Mouse (Mus musculus) embryo, embryonic 10 days (tissue): ENCODE measurements around the gene Mrps11.

Experiments used
- DNase-seq: peaks from one replicate; pipeline ENCODE4 v3.0.0-alpha.2; 2015; ENCODE audit warnings: low spot score

Mrps11 gene

DNA sequence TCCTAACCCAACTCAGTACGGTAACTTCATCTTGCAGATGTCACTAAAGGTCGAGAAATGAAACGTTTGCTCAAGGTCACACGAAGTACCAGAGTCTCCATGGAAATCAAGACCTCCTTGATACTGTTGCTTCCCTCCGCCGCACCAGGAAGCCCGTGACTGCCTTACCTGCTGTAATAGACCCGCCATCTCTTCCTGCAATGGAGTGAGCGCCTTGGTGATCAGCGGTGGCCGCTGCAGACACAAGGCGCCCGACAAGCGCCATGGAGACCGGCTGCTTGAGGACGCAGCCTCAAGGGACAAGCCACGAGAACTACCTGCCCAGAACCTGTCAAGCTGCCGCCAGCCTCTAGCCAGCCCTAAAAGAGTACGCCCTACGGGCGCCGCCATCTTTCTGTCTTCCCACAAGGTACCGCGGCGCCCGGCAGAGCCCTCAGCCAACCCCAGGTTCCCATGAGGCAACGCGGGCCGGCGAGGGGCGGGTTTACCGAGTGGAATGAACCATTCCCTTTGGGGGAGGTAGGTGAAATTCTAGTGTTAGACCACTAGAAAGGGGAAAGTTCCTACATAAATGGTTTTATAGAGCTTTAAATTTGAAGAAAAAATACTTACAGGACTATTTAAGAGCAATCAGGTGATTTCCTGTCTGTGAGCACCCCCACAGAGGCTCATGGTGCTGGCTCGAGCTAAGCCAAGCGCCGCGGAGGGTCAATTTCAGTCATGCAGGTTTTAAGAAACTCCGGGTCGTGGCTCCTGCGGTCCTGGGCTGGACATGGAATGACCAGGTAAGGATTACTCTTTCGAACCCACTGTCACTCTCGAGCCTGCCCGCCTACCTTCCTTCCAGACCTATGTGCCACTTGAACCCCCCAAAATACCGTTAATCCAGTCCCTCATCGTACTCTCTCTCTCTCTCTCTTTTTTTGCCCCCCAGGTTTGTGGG lies at the start of gene Mrps11, which contains the start of gene Mrpl46:
Gene Mrps11, plus strand, starts transcription at position 481 of the 943 bp plus-strand sequence.
Gene Mrpl46, minus strand, starts transcription at position 893 of the 943 bp plus-strand sequence.
- peak; percentile 91 for DNase-seq

DNA sequence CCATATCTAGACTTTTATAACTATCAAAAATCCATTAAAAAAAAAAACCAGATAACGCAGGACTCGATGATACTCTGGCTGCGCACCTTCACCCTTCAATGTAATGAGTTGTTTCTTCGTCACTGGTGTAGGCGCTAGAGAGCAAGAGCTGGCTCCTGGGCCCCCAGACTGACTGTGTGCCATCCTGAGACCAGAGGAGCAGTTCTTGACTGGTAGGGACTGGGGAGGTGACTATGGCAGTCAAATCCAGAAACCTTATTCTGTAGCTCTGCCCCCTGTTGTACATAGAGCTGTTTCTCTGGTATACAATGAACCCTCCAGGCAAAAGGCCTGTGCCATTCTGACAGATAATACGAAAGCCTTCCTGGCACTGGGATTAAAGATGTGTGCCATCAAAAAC lies 45.7 kb upstream of the Mrps11 start:
- no peak for DNase-seq

DNA sequence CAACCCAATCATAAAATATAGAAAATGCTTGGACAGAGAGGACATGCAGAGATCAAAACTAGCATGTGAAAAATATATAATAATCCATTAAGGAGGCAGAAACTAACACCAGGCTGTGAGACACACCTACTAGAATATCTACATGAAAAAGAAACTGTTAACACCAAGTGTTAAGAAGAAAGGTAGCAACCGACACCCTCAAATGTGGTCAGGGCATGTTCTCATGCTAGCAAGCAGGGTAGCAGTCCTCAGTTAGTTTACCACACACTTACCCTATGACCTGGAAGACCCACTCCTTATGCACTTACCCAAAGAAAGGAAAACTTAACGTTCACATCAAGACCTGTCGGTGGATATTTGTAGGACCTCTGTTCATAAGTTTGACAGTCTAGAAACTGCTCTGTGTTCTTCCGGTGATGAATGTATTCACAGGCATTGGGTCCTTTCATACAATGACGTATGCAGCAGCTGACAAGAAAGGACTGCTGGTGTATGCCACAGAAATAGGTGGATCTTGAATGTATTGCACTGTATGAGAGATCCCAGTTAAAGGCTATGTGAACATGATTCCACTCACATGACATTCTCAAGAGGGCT lies 45.2 kb upstream of the Mrps11 start, which contains the start of gene Ntrk3:
Gene Ntrk3, minus strand, starts transcription at position 399 of the 597 bp plus-strand sequence.
- DNase-seq, result no peak

DNA sequence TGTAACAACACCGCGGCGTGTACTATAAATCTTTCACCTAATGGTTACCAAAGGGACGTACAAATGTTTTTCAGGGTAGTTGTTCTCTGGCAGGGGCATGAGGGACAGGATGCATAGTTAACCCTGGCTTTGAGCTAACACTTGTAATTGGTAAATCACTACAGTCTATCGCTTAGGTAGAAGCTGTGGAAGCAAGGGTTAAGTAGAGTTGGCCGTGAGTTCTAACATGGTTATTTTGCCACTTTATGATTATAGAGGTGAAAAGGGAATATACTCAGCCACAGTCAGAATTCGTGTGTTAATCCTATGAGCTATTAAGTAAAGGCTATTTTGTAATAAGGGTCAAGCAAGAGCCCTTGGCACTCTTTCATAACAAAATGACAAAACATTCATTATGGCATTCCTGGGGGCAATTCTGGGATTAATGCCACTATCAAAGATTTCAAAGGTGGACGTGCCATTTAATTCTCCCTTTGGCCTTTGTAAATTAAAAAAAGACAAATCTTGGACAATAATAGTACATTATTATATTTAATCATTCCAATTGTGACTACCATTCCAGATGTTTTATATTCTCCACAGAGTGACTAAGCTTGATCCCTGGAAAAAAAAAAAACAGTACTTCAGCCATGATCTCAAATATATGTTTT lies 43.4 kb upstream of the Mrps11 start:
- DNase-seq, result no peak

DNA sequence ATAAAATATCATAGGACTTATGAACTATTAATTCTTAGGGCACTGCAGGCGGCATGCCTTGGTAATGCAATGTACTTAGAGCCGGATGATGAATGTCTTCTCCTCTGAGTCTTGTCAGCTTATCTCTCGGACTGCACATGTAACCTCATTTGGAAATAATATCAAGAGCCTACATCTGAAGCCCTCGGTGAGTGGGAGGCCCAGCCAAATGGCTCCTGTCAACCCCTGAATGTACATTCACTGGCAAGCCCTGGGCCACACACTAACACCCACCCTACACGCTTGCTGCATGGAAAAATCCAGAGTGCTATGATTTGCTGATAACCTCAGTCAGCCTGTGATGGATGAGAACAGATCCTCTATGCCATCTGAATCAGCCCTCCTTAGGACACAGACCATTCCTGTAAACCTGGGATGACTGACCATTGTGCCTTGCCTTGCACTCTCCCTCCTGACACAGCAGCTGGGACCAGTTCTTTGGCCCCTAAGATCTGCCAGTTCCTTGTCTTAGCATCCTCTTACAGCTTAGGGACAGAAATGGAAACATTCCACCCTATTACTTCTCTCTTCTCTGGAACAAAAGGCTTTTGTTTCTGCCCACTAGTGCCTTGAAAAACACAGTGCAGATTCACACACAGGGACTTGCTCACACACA lies 39.1 kb upstream of the Mrps11 start:
- no peak for DNase-seq

DNA sequence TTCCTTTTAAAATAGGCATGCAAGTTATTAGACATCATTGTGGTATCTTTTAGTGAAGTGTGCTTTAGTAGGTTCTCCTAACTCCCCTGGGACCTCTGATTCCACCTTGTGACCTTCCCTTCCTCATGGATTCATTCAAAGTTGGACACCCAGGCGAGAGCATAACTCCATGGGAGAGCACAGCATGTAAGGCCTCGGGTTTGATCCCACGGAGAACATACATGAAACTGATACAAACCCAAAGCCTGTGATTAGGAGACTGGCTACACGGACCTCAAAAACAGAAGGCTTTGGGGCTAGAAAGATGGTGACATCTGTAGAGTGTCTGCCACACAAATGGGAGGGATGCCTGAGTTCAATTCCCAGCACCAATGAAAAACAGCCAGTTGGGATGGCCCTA lies 30.0 kb upstream of the Mrps11 start:
- no peak for DNase-seq

DNA sequence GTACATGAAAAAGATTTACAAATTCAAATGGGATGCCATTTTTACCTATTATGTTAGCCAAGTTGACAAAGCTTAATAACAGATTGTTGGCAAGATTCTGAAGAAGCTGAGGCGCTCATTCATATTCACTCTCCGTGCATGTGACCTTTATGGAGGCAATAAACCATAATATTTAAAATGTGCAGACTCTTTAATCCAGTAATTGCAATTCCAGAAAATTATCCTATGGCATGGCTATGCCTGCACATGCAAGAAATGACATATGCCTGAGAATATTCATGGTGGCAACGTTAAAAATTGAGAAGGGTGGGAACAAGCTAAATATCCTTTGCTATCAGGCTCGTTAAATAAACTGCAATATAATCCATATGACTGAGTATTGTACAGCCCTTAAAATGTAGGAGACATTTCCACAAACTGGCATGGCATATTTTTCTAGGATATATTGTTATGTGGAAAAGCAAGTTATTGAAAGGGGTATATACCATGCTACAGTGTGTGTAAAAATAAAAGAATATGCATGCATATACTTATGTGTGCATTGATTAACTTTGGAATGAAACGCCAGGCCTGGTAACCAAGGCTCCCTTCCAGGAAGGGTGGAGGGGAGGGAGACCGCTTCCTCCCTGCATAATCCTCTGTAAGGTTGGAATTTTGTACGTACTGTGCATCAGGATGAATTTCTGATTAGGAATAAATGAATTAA lies 29.0 kb upstream of the Mrps11 start:
- DNase-seq, result no peak

DNA sequence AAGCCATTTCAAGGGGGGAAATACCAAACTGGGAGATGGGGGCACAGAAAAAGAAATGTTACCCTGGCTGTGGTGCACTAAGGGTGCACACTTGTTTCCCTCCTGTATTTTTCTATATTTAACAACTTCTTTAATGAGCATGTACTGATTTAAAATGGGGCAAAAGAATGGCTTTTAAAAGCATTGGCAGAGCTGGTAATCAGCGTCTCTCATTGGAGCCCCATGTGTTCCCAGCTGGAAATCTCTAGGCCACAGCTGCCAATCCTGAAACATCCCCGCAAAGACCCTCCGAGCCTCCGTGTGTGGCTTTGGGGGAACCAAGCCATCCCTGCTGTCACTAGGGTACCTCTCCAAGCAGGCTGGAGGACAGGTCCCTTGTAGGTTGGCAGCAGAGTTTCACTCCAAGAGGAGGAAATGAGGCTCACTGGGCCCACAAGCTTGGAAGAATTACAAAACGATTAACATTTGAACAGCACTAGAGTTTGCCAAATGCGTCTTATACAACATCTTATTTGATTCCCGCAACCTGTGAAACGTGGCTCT lies 28.4 kb upstream of the Mrps11 start:
- no peak for DNase-seq

DNA sequence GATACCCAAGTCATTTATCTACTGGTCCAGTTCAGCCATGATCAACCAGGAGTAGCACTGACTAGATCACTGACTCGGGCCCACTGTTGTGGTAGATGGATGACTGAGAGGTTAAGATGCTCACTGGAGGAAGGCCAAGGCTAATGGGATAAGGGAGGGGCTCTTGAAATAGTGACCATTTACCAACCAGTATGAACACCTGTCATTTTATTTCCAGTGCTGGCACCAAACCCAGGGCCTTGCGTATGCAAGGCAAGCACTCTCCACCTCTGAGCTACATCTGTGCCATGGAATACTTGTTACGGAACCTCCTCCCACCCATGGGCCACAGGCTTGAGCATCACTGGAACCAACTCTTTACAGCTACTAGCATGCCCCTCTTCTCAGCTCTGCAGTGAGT lies 19.1 kb upstream of the Mrps11 start:
- DNase-seq, result no peak

DNA sequence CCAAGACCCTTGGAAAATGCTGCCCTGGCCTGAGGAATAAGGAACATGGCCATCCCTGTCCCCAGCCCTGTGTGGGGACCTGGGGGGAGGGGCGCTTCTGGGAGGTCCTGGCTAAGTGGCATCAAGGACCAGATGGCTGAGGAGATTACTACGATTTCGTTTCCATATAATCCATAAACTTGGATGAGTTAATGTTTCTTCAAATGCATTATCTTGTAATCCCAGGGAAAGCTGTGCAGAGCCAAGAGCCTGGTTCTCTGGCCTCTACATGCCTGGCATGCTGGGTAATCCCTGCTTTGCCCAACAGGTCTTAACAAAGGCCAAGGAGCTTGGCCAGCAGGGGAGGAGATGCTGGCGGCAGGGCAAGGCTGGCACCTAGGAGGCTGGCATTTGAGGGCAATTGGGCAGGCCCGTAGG lies 17.7 kb upstream of the Mrps11 start:
- DNase-seq, result no peak

DNA sequence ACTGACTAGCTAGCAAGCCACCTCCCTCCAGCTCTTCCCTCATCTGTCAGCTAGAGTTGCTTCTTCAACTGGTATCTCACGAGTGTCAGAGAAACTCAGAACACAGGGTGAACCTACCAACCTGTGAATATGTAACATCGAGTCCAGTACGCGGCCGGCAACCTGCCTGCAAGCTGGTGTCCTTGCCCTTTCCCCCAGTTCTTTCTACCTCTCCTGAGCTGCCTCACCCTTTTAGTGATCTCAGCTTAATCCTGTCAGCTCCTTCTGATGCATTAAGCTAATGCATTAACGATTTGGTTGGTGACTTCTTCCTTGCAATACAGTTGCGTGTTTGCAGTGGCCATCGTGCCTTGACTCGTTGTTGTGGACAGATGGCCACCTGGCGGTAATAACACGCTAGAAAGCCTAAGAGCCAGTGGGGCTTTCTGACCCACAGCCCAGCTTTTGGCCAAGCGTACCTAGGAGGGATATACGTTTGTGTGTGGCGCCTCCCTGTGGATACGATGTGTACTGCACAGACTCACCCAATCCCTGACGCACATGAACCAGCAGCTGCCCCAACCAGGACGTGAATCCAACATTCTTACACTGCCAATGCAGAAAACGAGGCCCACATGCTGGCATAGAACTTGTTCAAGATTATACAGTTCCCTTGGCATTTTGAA lies 16.8 kb upstream of the Mrps11 start:
- DNase-seq, result peak; percentile 94

DNA sequence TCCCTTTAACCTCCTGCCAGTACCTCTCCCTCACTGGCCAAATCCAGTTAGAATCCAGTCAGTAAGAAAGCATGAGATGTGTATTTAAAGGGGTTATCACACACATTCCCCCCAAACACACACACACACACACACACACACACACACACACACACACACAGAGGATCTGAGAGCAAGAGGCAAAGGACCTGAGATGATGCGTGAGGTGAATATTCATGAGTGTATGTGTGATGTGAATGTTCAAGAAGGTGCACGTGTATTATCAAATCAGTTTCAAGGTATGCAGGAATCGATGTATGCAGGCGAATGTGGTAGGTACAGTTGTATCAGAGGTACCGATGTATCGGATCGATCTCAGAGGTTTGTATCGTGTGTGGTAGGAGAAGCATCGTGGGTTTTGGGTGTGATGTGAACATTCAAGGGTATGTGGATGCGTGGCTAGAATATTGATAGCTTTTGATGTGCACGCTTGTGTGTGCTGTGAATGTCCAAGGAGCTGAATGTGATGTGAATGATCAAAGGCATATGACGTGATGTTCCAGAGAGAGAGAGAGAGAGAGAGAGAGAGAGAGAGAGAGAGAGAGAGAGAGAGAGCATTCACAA lies 14.9 kb upstream of the Mrps11 start:
- no peak for DNase-seq

DNA sequence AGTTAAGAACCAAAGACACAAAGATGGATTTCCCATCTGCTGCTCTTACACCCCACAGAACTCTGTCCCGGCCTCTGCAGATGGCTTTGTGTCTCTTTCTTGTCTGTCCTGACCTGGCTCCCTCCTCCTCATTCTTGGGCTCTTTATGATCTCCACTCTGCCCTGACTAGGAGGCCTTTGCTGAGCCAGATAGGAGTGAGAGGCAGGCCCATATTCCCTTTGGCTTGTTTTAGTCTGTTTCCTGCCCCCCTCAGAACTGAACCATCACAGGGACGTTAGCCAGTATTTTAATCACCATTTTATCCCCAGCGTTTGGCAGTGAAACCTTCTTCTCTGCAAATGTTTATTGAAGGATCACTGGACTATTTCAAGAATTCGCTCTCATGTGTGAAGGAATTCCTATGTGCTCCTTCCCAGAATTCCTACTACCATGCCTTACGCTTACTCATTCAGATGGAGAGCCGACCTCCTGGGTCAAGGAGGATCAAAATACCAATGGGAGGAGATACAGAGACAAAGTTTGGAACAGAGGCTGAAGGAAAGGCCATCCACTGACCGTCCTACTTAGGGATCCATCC lies 13.8 kb upstream of the Mrps11 start:
- no peak for DNase-seq

DNA sequence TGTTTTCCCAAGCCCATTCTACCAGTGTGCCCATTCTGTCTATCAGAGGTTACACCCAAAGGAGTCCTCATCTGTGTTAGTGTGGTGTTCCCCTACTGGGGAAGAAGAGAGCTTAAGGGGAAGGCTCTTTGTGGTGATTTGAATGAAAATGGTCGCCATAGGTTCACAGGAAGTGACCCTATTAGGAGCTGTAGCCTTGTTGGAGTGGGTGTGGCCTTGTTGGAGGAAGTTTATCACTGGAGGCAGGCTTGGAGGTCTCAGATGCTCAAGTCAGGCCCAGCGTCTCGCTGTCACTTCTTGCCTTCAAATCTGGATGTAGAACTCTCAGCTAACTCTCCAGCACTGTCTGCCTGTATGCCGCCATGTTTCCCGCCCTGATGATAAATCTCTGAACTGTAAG lies 12.0 kb upstream of the Mrps11 start:
- DNase-seq, result no peak

DNA sequence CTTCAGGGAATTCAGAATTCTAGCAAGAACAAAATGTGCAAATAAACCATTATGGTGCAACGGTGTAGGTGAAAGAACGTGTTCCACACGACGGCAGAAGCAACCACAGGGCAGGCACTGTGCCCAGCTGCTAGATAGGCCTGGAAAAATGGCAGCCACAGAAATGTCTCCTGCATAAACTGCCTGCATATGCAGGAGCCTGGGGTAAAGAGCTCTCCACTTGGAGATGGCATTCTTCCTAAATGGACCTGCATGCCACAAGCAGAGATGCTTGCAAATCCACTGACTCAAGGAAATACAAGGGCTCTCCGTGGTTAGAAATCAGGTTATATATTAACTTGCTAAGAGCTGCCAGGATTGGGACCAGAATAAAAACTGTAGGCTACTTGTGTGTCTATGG lies 4.2 kb upstream of the Mrps11 start:
- DNase-seq, result no peak

DNA sequence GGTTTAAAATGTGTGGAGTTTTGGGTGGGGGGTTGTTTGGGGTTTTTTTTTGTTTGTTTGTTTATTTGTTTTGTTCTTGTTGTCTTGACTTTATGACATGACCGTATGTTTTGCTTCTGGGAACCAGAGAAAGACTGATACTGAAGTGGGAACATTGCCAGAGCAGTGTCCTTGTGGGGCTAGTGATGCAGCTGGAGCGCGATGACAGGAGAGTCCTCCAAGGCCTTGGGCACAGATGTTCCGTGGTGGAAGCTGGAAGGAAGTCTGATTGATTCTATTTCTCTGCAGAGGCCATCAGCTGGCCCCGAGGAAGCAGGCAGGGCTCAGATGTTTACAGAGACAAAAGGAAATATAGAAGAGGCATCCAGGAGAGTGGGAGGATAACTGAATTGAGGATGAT lies 3.0 kb downstream of the Mrps11 start:
- DNase-seq, result no peak

DNA sequence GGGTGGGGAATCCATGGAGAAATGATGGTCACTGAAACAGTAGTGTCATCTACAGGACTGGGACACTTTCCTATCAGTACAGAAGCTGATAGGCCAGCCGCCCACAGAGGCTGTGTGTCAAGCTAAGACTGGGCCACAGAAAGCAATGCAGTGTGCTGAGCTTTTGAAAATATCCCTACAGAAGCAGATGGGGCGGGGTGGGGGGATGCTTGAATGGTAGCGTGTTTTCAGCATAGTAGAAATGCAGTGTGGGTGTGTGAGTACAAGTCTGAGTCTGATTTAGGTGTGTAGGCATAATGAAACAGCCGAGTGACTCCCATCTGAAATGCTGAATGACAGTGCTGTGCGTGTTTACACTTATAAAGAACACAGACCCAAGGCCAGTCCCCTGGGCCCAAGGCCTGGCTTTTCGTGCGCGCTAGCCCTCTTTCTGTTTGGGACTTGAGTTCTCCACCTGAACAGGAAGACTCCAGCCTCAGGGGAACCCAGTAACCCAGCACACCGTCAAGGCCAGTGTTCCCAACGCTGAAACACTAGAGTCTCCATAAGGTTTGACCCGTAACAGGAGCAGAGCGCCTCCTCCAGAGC lies 5.0 kb downstream of the Mrps11 start:
- DNase-seq, result no peak

DNA sequence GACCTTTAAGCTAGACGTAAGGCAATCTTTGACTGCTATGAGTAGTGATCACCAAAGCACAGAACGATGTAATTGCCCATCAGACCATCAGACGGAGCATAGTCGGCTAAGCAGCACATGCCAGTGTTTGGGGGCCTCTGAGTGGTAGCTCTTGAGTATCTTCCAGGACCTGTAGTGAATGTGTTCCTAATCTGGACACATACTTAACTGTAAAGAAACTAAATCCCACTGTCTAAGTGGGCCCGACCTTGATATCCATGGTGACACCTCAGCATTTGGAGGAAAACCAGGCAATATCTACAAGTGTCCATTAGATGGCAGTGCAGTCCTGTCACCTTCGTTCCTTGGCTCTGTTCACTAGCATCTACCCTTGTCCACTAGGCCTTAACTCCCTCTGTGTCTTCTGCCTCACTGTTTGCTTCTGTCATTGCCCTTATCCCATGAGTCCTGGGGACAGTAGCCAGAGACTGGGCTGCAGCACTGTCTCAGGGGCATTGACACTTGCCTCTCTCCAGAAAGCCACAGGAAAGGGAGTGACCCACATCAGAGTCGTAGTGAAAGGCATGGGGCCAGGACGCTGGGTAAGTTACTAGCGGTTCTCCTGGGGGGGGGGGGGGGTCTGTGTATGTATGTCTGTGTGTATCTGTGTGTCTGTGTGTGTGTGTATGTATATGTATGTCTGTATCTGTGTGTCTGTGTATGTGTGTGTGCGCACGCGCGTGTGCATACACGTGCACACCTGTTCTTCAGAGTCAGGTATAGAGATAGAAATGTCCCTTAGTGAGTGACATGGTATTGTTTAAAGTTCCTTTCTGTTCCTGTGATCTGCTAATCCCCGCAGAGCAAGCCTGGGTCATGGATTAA lies 8.7 kb downstream of the Mrps11 start:
- DNase-seq, result peak; percentile 87
